Mouse (Mus musculus) cerebral cortex, adult 2 months (tissue): ENCODE results near the gene Cenpt.

Experiments used
- WGBS: fragments of 180-500 bp; shearing (Covaris S2); methylation state at CpG from one replicate; pipeline ENCODE4 v1.1.7; 2018; 5-methylcytosine and 5-hydroxymethylcytosine counted together

Gene Cenpt

GRCm38 (mm10) chr8:105853178-105853577 is at the start of gene Cenpt:
Gene Cenpt, minus strand, starts transcription at chr8:105853278.
- 83% methylated on average over 3 of the region's 3 CpGs for WGBS

GRCm38 (mm10) chr8:105900941-105901616 is 48.0 kb upstream of the Cenpt start:
- 26% methylated on average over 16 of the region's 16 CpGs for WGBS

- WGBS = under 1% methylated on average over 68 of the region's 68 CpGs
These were observed 47.3 kb upstream of the Cenpt start, which contains the start of gene Pskh1 for GRCm38 (mm10) chr8:105900180-105900940. Gene Pskh1, plus strand, starts transcription at chr8:105900441.

GRCm38 (mm10) chr8:105897801-105898480 is 44.9 kb upstream of the Cenpt start:
- 65% methylated on average over 9 of the region's 9 CpGs for WGBS

DNA sequence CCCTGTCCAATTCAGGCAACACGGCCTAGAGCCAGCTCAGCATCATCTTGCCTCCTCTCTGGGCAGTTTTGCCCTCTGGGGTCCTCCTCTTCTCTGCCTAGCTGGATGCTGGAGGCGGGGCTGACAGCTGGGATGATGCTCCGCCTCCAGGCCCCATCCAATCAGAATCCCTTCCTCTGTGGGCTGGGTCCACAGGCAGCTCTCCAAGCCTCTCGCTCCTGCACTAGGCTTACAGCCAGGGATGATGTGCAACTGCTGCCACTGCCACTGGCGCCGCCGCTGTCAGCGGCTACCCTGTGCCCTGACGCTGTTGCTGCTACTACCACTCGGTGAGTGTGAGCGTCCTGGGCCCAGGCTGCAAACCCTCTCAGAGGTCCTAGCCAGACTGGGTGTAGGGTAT is 40.3 kb upstream of the Cenpt start, which contains the start of gene Nrn1l:
Gene Nrn1l (plus strand): TSS at position 229 of the 400 bp plus-strand sequence.
- 11% methylated on average over 11 of the region's 11 CpGs for WGBS

DNA sequence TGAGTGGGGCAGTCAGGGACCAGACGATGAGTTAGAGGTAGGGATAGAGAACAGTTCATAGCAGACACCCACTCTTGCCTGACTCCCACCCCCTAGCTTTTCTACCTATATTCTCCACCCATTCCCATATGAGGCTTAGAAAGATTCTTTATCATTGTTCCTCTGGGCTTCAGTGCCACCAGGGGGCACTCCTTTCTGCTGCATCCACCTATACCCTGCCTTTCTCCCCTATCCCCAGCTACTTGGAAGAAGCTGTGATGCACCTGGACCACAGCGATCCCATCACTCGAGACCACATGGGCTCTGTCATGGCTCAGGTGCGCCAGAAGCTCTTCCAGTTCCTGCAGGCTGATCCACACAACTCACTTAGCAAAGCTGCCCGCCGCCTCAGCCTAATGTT is 39.4 kb upstream of the Cenpt start:
- WGBS = 74% methylated on average over 6 of the region's 6 CpGs

DNA sequence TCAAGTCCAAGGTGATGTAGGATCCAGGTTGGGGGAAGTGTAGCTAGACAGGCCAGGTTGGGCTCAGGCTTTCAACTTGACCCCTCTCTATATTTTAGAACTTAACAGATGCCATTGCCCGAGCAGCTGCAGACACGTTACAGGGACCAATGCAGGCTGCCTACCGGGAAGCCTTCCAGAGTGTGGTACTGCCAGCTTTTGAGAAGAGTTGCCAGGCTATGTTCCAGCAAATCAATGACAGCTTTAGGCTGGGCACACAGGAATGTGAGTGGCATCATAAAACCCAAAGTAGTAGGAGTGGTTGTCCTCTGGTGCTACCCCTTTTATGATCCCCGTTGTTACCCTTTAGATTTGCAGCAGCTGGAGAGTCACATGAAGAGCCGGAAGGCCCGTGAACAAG is 37.8 kb upstream of the Cenpt start:
- WGBS = 44% methylated on average over 6 of the region's 6 CpGs

- 69% methylated on average over 12 of the region's 12 CpGs for WGBS
These were observed 36.8 kb upstream of the Cenpt start for GRCm38 (mm10) chr8:105889756-105890465.

DNA sequence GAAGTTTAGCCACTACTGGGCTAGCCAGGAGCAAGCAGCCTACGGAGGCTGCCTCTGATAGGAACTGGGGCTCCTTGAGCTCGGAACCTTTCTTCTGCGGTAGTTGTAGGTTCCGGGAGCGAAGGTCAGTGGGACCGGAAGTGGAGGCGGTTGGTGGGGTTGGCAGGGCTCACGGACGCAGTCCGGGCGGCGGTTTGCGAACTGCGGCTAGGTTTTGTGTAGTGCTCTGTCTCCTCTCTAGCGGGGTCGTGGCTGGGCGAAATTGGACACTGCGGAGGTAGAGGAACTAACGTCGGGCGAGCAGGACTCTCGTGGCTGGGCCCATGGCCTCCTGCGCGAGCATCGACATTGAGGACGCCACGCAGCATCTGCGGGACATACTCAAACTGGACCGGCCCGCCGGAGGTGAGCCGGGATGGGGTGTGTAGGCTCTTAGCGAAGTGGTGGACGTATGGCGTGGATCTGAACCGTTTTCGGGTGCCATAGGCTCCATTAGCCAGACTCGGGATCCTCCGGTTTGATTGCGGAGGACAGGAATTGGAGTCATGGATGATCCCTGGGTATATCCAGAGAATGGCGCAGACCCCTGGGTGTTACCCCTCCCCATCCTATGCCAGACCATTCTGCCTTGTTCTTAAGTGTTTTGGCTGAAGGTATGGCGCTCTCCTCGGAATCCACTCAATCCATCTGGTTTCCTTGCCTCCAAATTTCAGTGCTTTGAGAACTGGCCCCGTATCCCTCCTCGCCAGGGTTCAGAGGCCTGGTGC is 27.9 kb upstream of the Cenpt start, which contains the start of gene Edc4:
Gene Edc4 (plus strand): TSS at position 128 of the 767 bp plus-strand sequence.
- WGBS = under 1% methylated on average over 45 of the region's 45 CpGs

- WGBS = 25% methylated on average over 6 of the region's 6 CpGs
These were observed 21.2 kb upstream of the Cenpt start for GRCm38 (mm10) chr8:105874301-105874700.

DNA sequence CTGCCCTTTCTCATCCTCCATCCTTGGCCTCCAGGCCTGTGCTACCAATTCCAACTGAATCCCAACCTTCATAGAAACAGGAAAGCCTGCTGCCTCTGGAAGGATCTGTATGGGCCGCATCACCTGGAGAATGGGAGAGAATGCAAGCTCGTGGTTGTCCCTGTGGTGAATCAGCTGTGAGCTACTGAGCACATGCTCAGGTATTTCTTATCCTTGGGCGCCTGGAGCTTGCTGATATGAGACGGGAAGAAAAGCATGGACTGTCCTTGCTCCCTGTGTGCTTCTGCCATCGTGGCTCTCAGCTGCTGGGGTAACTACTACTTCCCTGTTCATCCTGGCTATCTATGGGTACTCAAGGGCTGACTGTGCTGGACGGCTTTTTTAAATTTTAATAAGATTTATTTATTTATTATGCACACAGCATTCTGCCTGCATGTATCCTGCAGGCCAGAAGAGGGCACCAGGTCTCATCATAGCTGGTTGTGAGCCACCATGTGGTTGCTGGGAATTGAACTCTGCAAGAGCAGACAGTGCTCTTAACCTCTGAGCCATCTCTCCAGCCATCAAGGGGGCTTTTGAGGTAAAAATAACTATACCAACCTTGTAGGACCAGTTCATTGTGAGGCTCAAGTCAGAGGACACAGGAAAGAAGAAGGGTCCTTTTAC is 13.4 kb upstream of the Cenpt start:
- WGBS = 88% methylated on average over 6 of the region's 6 CpGs

- 7% methylated on average over 1 of the region's 1 CpGs for WGBS
These were observed 8.9 kb upstream of the Cenpt start for GRCm38 (mm10) chr8:105861951-105862350.

DNA sequence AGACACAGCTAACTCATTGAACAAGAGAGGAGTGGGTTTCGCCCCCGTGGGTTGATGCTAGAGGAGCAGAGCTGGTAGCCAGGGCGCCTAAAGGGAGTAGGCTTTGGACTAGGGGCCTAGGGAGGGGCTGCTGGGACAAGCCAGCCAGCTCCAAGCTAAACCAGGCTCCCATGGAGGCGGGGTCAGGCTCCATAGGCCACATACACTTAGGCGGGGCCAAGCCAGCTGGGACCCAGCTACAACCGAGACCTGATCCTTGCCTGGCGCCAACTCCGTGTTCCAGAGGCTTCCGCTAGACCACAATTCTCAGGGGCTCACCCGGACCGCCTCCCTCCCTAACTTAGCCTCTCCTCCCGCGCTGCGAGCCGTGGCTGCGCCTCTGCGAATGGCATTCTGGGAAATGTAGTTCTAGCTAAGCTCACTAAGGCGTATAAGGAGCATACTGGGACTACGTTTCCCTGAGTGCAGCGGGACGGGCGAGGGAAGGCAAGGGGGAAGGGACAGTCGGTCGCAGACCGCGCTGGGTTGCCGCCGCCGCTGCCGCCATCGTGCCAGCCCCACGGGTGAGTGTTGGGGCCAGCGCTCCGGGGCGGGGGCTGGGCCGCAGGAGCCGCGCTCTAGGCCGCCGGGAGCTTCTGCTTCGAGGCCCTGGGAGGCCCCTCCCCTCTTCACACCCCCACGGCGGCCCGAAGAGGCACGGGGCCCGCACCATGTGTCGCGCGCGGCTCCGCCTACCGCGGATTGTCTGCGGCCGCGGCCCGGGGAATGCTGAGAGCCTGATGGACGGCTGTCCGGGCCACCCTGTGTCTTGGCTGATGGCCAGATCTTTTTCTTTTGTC is 7.3 kb upstream of the Cenpt start, which contains the start of gene Nutf2:
Gene Nutf2 (plus strand): TSS at position 438 of the 839 bp plus-strand sequence.
- under 1% methylated on average over 59 of the region's 59 CpGs for WGBS

- 64% methylated on average over 5 of the region's 5 CpGs for WGBS
These were observed 6.2 kb upstream of the Cenpt start for GRCm38 (mm10) chr8:105859314-105859713.

DNA sequence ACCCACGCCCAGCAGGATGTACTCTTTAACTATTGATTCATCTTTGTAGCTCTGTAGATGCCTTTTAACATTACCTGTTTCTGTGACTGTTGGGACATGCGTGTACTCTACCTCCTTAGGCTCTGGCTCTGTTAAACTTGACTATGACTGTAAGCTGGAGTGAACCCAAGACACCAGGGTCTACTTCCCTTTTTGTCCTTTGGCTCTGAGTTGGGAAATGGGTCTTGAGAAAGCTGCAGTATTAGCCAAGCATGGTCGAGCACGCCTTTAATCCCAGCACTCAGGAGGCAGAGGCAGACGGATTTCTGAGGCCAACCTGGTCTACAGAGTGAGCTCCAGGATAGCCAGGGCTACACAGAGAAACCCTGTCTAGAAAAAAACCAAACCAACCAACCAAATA is 5.4 kb upstream of the Cenpt start:
- WGBS = 75% methylated on average over 5 of the region's 5 CpGs

- WGBS = 8% methylated on average over 15 of the region's 15 CpGs
These were observed 3.2 kb upstream of the Cenpt start for GRCm38 (mm10) chr8:105856168-105856835.

DNA sequence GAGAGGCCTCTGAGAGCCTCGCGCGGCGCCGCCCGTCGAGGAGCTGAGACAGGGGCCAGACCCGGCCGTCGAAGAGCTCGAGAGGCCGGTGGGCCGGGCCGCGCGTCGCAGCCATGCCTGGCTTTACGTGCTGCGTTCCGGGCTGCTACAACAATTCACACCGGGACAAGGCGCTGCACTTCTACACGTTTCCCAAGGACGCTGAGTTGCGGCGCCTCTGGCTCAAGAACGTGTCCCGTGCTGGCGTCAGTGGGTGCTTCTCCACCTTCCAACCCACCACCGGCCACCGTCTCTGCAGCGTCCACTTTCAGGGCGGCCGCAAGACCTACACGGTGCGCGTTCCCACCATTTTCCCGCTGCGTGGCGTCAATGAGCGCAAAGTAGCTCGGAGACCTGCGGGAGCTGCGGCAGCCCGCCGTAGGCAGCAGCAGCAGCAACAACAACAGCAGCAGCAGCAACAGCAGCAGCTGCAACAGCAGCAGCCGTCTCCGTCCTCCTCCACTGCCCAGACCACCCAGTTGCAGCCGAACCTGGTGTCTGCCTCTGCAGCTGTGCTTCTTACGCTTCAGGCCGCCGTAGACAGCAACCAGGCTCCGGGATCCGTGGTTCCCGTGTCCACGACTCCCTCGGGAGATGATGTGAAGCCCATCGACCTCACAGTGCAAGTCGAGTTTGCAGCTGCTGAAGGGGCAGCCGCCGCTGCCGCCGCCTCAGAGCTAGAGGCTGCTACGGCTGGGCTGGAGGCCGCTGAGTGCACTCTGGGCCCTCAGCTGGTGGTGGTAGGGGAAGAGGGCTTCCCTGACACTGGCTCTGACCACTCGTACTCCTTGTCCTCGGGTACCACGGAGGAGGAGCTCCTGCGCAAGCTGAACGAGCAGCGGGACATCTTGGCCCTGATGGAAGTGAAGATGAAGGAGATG is 2.4 kb upstream of the Cenpt start:
- under 1% methylated on average over 70 of the region's 71 CpGs for WGBS
